Mouse (Mus musculus) gastrocnemius, adult 8-10 months (tissue): ENCODE data around the gene G3bp1. TPM values are rescaled to one million over a fixed set of nuclear protein-coding genes. Genes with fewer than 3 reads are reported as not detected.

Experiments
- DNase-seq, 2 experiments: peaks; one replicate each; pipeline ENCODE4 v3.0.0; 2022; ENCODE audit warnings: low spot score in 2 of 2
- microRNA-seq: library from miRNA; unstranded; fragments of <30 nt; microRNA quantifications from one replicate; pipeline ENCODE4 v1.2.0, GENCODE M21; 2022
- total RNA-seq, 4 experiments: library from RNA; stranded (reverse); gene quantifications; 2 replicates each; pipeline ENCODE4 v1.2.4; 2022

Gene G3bp1
- total RNA-seq, 4 experiments from 2014 or later, result 57.3 to 63.3 (median 62.0) TPM

- no peak for DNase-seq
Measured at GRCm38 (mm10) chr11:55545690-55546089, 76.2 kb downstream of the G3bp1 start.

Small RNA genes lying within 50 kb of the gene (microRNA-seq; reads per million reads assigned to microRNA genes)
- not detected for gene Mir7652

Other genes with a start within 250 kb of the G3bp1 start
- gene Fat2, start 133.1 kb upstream of the G3bp1 start, total RNA-seq, result under 1 TPM in 3 of 4 experiments, not detected in 1; 0.02 to 0.05 (median 0.02) TPM
- 100 to 1,000 TPM in 3 of 4 experiments, 10 to 100 TPM in 1; 94.4 to 242 (median 133) TPM for gene Sparc, start 46.5 kb upstream of the G3bp1 start, total RNA-seq
- 10 to 100 TPM; 42.0 to 46.5 (median 45.9) TPM for gene Atox1, start 8.4 kb upstream of the G3bp1 start, total RNA-seq
- not detected for gene Glra1, start 138.5 kb downstream of the G3bp1 start, total RNA-seq